In genomic region chr3:104397316-104397715, GRCm38 (mm10) we compare ENCODE assay signal across 22 mouse cellular contexts.
"Had no signal": no experiment of that assay in that cellular context is flagged by ENCODE, and none has a peak within 500 bp of the region (broad histone marks: within the 10 kb centered on the region; RNA-seq: fewer than 3 reads in every experiment).

No protein-coding gene starts in this region.

- H3K4me3 ChIP-seq: layer of hippocampus, adult 2 months; left cerebral cortex, adult 2 months; limb, embryonic 12.5 days; limb, embryonic 15.5 days; midbrain, embryonic 12.5 days; midbrain, embryonic 15.5 days; neural tube, embryonic 12.5 days; neural tube, embryonic 15.5 days had no signal

- H3K9me3 ChIP-seq: limb, embryonic 12.5 days; limb, embryonic 15.5 days; midbrain, embryonic 12.5 days; midbrain, embryonic 15.5 days; neural tube, embryonic 12.5 days; neural tube, embryonic 15.5 days had no signal

- DNase-seq: kidney, postnatal 25 days; layer of hippocampus, adult 9-11 months; liver, postnatal 0 days; lung, embryonic 14.5 days; right cerebral cortex, adult 18-20 months; right cerebral cortex, postnatal 14 days; right cerebral cortex, postnatal 4 days; thymus, adult 2 months; thymus, postnatal 25 days had no signal

- H3K36me3 ChIP-seq: limb, embryonic 12.5 days; limb, embryonic 15.5 days; midbrain, embryonic 12.5 days; midbrain, embryonic 15.5 days; neural tube, embryonic 12.5 days; neural tube, embryonic 15.5 days had no signal

- H3K27ac ChIP-seq: left cerebral cortex, adult 2 months; limb, embryonic 12.5 days; limb, embryonic 15.5 days; liver, embryonic 14.5 days; macrophage; midbrain, embryonic 12.5 days; neural tube, embryonic 12.5 days; stomach, postnatal 0 days had no signal

- H3K27me3 ChIP-seq: limb, embryonic 12.5 days; limb, embryonic 15.5 days; midbrain, embryonic 12.5 days; midbrain, embryonic 15.5 days; neural tube, embryonic 12.5 days; neural tube, embryonic 15.5 days had no signal

- H3K4me2 ChIP-seq: limb, embryonic 12.5 days; limb, embryonic 15.5 days; liver, embryonic 11.5 days; lung, embryonic 14.5 days; midbrain, embryonic 12.5 days; midbrain, embryonic 15.5 days; neural tube, embryonic 12.5 days had no signal

- H3K4me1 ChIP-seq: limb, embryonic 12.5 days; limb, embryonic 15.5 days; neural tube, embryonic 12.5 days had no signal

- ATAC-seq: liver, postnatal 0 days; lung, postnatal 0 days had no signal

- H3K9ac ChIP-seq: limb, embryonic 12.5 days; limb, embryonic 15.5 days; liver, embryonic 14.5 days; liver, postnatal 0 days; lung, embryonic 14.5 days; midbrain, embryonic 12.5 days; midbrain, embryonic 15.5 days; neural tube, embryonic 12.5 days; neural tube, embryonic 15.5 days had no signal
